Mouse (Mus musculus): ENCODE measurements around the gene Gkn3.
A peak's percentile ranks its signal among the peaks of the same experiment; 100 is the strongest.

GRCm38 (mm10) chr6:87399137-87399536 lies 10.4 kb upstream of the Gkn3 start:
- TF ChIP-seq CTCF (IDR thresholded peaks at IDR 0.05; ENCODE audit: low read depth, low read length): peak; percentile 94
- no peak for TF ChIP-seq POLR2AphosphoS5 (IDR thresholded peaks at IDR 0.05; ENCODE audit: insufficient replicate concordance, low read depth, low read length)
- no peak for TF ChIP-seq TAL1 (conservative IDR thresholded peaks at IDR 0.05; ENCODE audit: low read depth, low read length)

Measured in G1E (cell line).